Mouse (Mus musculus): Measurements from ENCODE around the gene Sema4g.

GRCm38 (mm10) chr19:45030111-45030510 is 41.2 kb downstream of the Sema4g start:
- TF ChIP-seq CTCF (IDR thresholded peaks at IDR 0.05; ENCODE audit: low read depth) (peak; percentile 93), EP300 (IDR thresholded peaks at IDR 0.05; ENCODE audit: low read depth) (no peak)

Measured in liver, postnatal 0 days (tissue).